Mouse (Mus musculus) heart, adult 2 months (tissue): ENCODE results near the gene Itgb5. TPM values are rescaled to one million over a fixed set of nuclear protein-coding genes. Genes with fewer than 3 reads are reported as not detected.

Experiments
- DNase-seq, 2 experiments: peaks; one replicate each; pipeline ENCODE4 v3.0.0; 2021
- H3K27ac ChIP-seq: fragments of 200-600 bp; 2 replicates; pipeline ENCODE4 v1.8.1; 2022
- H3K27me3 ChIP-seq: fragments of 200-500 bp; 2 replicates; pipeline ENCODE4 v1.6.1; 2012; ENCODE audit warnings: mild to moderate bottlenecking, low read length, inconsistent platforms, mixed read lengths; ENCODE audit not compliant: control insufficient read depth, insufficient read depth
- H3K36me3 ChIP-seq: fragments of 200-500 bp; 2 replicates; pipeline ENCODE4 v1.6.1; 2012; ENCODE audit warnings: low read length, inconsistent platforms; ENCODE audit not compliant: control insufficient read depth, insufficient read depth
- H3K4me1 ChIP-seq: fragments of 200-500 bp; 2 replicates; pipeline ENCODE4 v1.6.1; 2011; ENCODE audit warnings: low read length; ENCODE audit not compliant: control insufficient read depth, insufficient read depth
- H3K4me3 ChIP-seq: fragments of 200-600 bp; 2 replicates; pipeline ENCODE4 v1.8.1; 2022
- H3K79me2 ChIP-seq: fragments of 200-500 bp; replicated peaks from 2 replicates; pipeline ENCODE4 v1.6.1; 2012; ENCODE audit warnings: mild to moderate bottlenecking, inconsistent platforms, low read length, moderate library complexity, mixed read lengths; ENCODE audit not compliant: control insufficient read depth, insufficient read depth
- H3K9ac ChIP-seq: fragments of 200-500 bp; 2 replicates; pipeline ENCODE4 v1.6.1; 2012; ENCODE audit warnings: low read depth, mild to moderate bottlenecking, control low read depth, inconsistent platforms, low read length, mixed read lengths
- CTCF ChIP-seq: fragments of 200-600 bp; IDR thresholded peaks from 2 replicates; pipeline ENCODE4 v1.8.1; 2022; ENCODE audit warnings: antibody characterized with exemption, mild to moderate bottlenecking, moderate library complexity
- EP300 ChIP-seq: fragments of 200-500 bp; IDR thresholded peaks from 2 replicates; pipeline ENCODE4 v1.6.1; 2011; ENCODE audit warnings: low read depth, low read length, control low read depth; ENCODE audit not compliant: insufficient read depth
- POLR2A ChIP-seq: fragments of 200-500 bp; IDR thresholded peaks from 2 replicates; pipeline ENCODE4 v1.6.1; 2011; ENCODE audit warnings: mild to moderate bottlenecking, low read depth, low read length, control low read depth; ENCODE audit not compliant: insufficient read depth
- WGBS: fragments of 180-500 bp; shearing (Covaris S2); methylation state at CpG from one replicate; pipeline ENCODE4 v1.1.7; 2018; 5-methylcytosine and 5-hydroxymethylcytosine counted together
- intact Hi-C: fragments of 180-260 bp; cut with DNase I; formaldehyde crosslinking; loops from one replicate; pipeline ENCODE4 v1.15.1; 2025
- polyA plus RNA-seq: library from polyadenylated mRNA; depleted of rRNA; stranded (reverse); fragments of >200 nt; gene quantifications from 2 replicates; pipeline ENCODE4 v1.2.3, GENCODE M21; 2012
- total RNA-seq, 2 experiments: library from RNA; stranded (reverse); gene quantifications; 2 replicates each; pipeline ENCODE4 v1.2.3; 2021

The Itgb5 gene
- total and polyA plus RNA-seq, 3 experiments: 83.2 to 95.7 (median 95.3) TPM

DNA sequence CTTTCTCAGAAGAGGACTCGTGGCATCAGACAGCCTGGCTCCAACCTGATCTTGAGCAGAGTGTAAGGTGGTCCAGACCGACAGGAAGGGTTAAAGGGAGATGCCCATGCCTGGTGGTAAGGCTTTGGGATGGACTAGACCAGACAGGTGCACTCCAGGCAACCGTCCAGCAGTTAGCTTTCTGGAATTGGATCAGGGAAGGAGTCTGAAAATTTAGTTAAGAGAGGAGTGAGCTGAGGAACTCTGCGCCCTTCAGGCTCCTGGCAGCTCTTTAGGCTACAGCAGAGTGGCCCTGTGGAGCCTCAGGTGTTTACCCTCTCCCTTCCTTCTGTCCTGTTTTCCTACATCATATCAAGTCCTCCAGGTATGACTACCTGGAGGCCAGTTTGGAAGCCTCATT lies 32.9 kb downstream of the Itgb5 start:
- intact Hi-C loops: no loop called here
- Histone ChIP-seq H3K27me3 (no peaks in the 10 kb centered on the region), H3K79me2 (no peaks in the 10 kb centered on the region), H3K4me3 (no peak overlapping the region), H3K4me1 (peaks cover 2% of the 10 kb centered on the region), H3K27ac (no peak overlapping the region), H3K36me3 (no peaks in the 10 kb centered on the region), H3K9ac (no peak overlapping the region)
- 79% methylated on average over 4 of the region's 4 CpGs for WGBS
- no peak for DNase-seq
- no peak for TF ChIP-seq CTCF
- TF ChIP-seq EP300: no peak
- no peak for TF ChIP-seq POLR2A

DNA sequence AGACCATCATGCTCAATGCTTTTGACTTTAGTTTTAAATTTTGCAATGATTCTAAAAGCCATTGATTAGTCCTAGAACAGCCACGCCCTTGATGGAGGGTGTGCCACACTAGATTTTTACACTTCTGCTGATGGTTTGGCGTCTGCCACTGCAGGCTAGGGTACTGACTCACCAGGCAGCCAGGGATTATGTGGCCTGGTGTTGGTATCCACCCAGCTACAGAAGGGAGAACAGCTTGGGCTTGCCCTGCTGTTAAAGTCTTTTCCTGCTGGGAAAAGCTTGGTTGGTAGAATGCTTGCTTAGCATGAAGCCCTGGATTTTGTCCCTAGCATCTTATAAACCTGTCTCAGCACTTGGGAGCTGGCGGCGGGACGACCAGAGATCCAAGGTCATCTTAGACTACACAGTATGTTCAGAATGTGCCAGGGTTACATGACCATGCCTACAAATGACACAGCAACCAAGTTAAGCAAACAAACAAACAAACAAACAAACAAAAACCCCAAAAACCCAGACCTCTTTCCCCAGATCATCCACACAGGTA lies 33.8 kb downstream of the Itgb5 start:
- WGBS: 81% methylated on average over 5 of the region's 5 CpGs
- DNase-seq: no peak

DNA sequence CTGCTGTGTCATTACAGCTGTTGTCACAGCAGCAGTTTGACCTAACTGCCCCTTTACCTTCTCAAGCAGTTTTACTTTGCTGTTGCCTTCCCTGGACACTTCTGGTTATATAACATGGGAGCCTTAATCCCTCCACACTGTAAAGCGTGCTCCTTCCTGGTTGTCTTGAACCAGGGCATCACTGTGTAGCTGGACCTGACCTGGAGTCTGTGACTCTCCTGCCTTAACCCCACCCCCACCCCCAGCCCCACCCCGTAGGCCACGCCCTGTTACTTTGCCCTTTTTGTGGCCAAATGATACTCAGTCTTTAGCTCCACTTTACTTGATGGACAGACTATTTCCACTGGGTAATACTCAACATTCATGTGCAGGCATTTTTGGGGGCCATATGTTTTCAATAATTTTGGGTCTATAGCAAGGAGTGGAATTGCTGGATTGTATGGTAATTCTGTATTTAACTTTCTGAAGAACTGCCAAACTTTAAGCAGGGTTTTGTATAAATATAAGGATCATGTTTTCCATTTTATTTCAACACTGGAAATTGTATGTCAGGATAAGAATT lies 40.8 kb downstream of the Itgb5 start:
- TF ChIP-seq CTCF: no peak
- no peak for TF ChIP-seq POLR2A
- TF ChIP-seq EP300: no peak
- no peaks in the 10 kb centered on the region for H3K79me2 ChIP-seq
- intact Hi-C loops: no loop called here
- no peak overlapping the region for H3K9ac ChIP-seq
- no peaks in the 10 kb centered on the region for H3K36me3 ChIP-seq
- 88% methylated on average over 3 of the region's 3 CpGs for WGBS
- H3K27me3 ChIP-seq: no peaks in the 10 kb centered on the region
- peaks cover 9% of the 10 kb centered on the region for H3K4me1 ChIP-seq
- H3K27ac ChIP-seq: no peak overlapping the region
- no peak for DNase-seq
- no peak overlapping the region for H3K4me3 ChIP-seq

More for the DNA sequence above, 33.8 kb downstream of the Itgb5 start:
- Histone ChIP-seq H3K4me1 (peaks cover 2% of the 10 kb centered on the region), H3K9ac (no peak overlapping the region), H3K4me3 (no peak overlapping the region), H3K79me2 (no peaks in the 10 kb centered on the region), H3K27ac (no peak overlapping the region), H3K27me3 (no peaks in the 10 kb centered on the region), H3K36me3 (no peaks in the 10 kb centered on the region)
- intact Hi-C loops: no loop called here
- no peak for TF ChIP-seq CTCF
- no peak for TF ChIP-seq EP300
- no peak for TF ChIP-seq POLR2A

DNA sequence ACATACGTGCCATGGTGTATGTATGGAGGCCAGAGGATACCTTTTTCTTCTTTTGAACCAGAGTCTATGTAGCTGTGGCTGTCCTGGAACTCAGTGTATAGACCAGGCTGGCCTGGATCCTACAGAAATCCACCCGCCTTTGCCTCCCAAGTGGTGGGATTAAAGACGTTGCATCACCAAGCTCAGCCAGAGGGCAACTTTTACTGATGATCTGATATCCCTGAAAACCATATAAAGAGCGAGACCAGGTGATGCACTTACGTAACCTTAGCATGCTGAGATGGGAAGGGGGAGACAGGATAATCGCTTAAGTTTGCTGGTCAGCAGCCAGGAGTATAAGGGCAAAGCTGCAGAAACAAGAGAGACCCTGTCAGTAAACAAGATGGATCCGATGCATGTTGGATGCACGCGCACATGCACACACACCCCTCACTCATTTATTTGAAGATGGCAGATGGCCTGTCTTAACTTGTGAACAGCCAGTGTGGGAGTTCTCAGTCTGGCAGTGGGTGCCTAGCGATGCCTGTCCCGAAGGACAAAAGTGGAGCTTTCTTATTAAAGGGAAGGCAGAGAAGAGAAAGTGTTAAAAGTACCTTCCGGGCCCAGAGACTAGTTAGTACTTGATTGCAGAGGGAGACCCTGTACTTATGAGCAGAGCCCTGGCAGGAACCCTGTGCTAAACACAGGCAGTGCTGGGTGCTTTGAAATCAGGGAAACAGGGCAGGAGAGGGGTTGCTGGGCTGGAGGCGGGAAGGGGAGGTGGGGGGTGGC lies 41.7 kb downstream of the Itgb5 start:
- Histone ChIP-seq H3K27ac (no peak overlapping the region), H3K9ac (no peak overlapping the region), H3K4me1 (peaks cover 9% of the 10 kb centered on the region), H3K4me3 (no peak overlapping the region), H3K36me3 (no peaks in the 10 kb centered on the region), H3K27me3 (no peaks in the 10 kb centered on the region), H3K79me2 (no peaks in the 10 kb centered on the region)
- intact Hi-C loops: no loop called here
- TF ChIP-seq EP300: no peak
- TF ChIP-seq CTCF: no peak
- TF ChIP-seq POLR2A: no peak
- 90% methylated on average over 13 of the region's 13 CpGs for WGBS
- DNase-seq: no peak

DNA sequence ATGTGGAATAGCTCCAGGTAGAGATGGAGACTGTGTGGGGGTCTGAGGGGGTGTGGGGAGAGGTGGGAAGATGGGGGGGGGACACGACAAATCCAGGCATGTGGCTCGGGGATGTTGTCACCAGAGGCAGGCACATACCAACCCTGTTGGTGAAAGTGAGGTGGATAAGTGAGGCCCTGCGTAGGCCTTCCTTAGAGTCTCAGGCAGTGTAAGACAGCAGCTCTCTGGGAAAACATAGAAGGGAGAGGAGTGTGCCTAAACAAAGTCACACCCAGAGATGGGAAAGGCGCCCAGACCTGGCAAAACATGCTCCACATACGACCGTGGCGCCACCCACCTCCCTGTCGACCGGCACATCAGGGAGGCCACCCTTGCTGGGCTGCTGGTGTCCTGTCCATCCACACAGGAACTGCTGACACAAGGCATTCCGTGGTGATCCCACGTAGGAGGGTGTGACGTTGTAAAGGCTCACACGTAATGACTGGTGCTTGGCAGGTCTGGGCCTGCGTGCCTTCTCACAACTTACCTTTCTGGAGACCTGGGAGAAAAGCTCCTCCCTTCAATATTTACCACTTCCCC lies 42.5 kb downstream of the Itgb5 start:
- no peak for DNase-seq
- H3K9ac ChIP-seq: no peak overlapping the region
- 56% methylated on average over 14 of the region's 14 CpGs for WGBS
- intact Hi-C loops: no loop called here
- no peak overlapping the region for H3K4me3 ChIP-seq
- no peaks in the 10 kb centered on the region for H3K36me3 ChIP-seq
- no peaks in the 10 kb centered on the region for H3K79me2 ChIP-seq
- no peaks in the 10 kb centered on the region for H3K27me3 ChIP-seq
- H3K4me1 ChIP-seq: peaks cover 9% of the 10 kb centered on the region
- TF ChIP-seq CTCF: no peak
- no peak for TF ChIP-seq POLR2A
- no peak for TF ChIP-seq EP300
- no peak overlapping the region for H3K27ac ChIP-seq

DNA sequence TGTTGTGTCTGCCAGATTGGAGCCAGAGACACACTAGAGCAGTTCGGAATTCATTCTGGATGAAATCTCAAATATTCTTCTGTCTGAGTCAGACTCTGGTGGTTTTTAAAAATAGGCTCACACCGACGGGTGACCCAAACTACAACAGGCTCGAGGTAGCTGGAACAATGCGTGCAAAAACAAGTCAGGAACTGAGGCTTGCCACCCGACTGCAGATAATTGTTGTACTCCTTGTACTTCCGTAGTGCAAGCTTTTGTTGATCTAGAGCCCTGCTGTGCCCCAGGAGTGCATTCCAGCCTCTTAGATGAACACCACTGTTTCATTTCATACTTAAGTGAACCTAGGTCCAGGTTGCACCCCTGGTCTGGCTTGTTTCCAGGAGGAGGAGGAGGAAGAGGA lies 43.8 kb downstream of the Itgb5 start:
- TF ChIP-seq CTCF (no peak), EP300 (0 out of 2 replicates have a peak, but pooled peaks have one; percentile 39), POLR2A (no peak)
- Histone ChIP-seq H3K4me1 (peaks cover 13% of the 10 kb centered on the region), H3K36me3 (no peaks in the 10 kb centered on the region; the same call in 1 of the 2 replicates), H3K79me2 (no peaks in the 10 kb centered on the region), H3K4me3 (no peak overlapping the region), H3K27ac (peak overlapping the region; percentile 26; the same call in 1 of the 2 replicates), H3K27me3 (no peaks in the 10 kb centered on the region), H3K9ac (no peak overlapping the region)
- DNase-seq: no peak
- 10% methylated on average over 7 of the region's 7 CpGs for WGBS
- intact Hi-C loops: no loop called here
